Mouse (Mus musculus) frontal cortex, postnatal 25 days (tissue): ENCODE data around the gene Fate1.
A peak's percentile ranks its signal among the peaks of the same experiment; 100 is the strongest.
"Not testable (repeated sequence)": the region's sequence is repeated elsewhere in the genome, so short reads cannot be mapped to it uniquely, and the experiment has no call there.

Experiments
- DNase-seq, 2 experiments: peaks; one replicate each; pipeline ENCODE4 v3.0.0; 2022; ENCODE audit warnings: low spot score in 2 of 2

Gene Fate1

DNA sequence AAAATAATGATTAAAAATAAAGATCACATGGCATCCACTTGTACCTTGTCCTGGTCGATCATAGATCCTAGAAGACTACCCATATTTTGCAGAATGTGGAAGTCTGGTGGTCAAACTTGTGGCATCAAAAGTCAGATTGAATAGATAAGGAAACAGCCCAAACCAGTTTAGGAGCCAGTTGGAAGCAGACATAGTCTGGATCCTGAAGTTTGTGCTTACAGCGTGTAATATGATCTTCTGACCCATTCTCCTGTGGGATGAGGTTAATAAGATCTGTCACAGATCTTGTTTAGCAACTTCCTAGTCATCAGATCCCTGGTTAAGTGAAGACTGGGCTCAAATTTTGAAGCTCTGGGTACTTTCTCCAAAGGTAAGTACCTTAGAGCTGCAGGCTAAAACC is at the start of gene Fate1:
TSS of gene Fate1 (plus strand) at position 301 of the 400 bp plus-strand sequence.
- no peak for DNase-seq

DNA sequence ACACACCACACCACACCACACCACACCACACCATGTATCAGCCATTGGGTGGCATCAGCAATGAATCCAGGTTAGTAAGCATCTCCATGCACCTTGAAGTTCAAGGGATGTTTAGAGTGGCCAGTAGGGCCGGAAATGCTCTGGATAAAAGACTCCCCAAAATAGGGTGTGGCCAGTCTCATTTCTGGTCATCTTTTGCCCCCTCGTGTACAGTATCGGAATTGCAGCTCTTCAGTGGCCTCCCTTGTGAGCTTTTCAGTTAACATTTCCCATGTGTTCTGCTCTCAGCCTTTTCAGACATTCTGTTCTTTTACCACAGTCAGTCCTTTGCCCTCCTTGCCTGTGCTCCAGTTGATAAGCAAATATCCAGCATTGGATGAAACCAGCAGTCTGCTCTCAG is 26.2 kb upstream of the Fate1 start:
- DNase-seq = peak; percentile 22 to 35

DNA sequence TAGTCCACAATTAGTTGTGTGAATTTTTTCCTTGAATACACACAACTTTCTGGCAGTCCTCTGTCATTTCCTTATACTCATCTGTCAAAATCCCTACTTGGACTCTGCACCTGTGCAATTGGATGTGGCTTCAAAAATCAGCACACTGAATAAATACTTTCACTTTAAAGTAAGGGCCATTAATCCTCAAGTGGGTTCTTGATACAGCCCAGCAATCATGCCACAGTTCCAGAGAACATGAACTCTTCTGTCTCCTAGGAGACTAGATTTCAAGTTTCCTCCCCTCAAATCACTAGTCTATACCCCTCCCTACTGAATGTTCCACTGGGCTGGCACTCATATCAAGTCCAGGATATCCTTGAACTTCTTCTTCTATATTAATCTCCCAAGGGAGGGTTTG is 14.4 kb upstream of the Fate1 start:
- no peak for DNase-seq

DNA sequence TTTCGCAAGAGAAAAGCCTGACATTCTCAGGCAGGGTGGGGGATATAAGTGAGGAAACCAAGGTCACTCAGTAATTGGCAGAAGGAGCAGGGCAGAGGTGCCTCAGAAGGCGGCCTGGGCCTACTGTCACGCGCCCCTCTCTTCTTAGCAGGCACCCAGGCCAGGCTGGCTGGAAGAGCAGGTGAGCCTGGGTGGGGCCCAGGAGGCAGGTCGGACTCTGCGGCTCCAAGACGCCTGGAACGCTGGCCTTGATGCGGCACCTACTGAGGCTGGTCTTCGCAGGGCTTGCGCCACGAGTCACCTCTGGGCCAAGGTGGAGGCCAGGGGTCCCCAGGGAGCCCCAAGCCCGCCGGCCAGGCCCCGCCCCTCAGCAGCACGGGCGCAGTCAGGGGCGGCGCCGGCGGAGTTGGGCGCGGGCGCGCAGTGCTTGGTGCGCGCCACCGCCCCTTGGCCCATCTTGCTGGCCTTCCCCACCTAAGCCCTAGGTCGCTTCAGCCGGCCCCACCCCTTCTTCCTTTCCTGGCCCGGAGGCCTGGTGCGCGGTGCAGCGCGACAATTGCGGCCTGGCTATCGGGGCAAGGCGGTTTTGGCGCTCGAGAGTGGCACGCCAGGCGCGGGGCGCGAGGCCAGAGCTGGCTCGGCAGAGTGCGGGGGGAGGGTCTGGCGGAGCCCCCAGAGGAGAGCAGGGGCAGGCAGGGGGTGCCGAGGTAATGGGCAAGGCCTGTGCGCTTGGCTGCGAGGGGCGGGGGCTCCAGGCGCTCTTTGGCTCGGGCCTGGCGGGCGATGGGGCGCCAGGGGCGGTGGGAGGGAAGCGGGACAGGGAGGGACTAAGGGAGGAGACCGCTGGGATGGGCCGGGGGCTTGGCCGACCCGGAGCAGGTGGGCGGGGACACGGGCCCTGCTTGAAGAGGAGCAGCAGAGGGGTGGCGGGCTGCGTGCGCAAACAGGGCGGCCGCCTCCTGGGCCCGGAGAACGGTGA is 10.4 kb upstream of the Fate1 start, which contains the start of gene Prrg3:
TSS of gene Prrg3 (plus strand) at position 552 of the 979 bp plus-strand sequence.
- peak in 1 of 2 experiments; percentile 3 for DNase-seq

DNA sequence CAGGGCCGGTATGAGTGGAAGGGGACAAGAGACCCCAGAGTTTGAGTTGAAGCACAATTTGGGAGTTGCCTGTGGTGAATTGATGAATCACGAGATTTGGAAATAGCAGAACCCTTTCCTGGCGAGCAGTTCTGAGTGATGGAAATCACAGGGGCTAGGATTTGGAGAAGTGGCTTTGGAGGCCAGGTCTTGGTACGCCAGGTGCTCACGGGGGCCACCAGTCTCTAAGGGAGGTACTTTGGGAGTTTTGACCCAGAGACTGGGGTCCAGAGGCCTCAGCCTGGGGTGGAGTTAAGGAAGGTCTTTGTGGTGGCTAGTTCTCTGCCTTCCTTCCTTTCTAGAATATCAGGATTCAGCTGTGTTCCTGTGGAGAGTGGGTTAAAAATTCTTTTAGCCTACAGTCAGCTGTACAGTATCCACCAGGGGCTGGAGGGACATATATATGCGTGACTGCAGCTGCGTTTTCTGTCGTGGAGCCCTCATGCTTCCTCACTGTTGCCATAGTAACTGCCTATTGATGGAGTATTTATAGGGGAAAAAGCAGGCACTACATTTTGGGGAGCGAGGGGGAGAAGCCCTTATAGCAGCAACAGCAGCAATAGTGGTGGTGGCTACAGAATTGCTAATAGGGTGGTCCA is 9.4 kb upstream of the Fate1 start:
- peak in 1 of 2 experiments; percentile 3 for DNase-seq

DNA sequence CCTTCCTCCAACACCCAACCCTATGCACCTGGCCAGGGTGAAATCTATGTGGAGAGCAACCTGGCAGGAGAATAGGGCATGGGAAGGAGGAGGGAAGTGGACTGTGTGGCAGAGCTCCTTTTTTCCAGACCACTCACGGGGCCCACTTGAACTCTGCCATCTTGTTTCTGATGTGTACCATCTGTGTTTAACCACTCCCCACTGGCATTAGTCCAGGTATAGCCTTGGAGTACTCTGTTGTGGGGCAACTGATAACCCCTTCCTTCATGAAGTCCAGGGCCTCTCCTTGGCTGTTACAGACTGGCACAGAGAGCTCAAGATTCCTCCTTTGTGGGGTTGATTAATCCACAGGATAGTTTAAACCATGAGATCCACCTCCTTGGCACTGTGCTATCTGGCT is 4.6 kb upstream of the Fate1 start:
- DNase-seq = no peak

DNA sequence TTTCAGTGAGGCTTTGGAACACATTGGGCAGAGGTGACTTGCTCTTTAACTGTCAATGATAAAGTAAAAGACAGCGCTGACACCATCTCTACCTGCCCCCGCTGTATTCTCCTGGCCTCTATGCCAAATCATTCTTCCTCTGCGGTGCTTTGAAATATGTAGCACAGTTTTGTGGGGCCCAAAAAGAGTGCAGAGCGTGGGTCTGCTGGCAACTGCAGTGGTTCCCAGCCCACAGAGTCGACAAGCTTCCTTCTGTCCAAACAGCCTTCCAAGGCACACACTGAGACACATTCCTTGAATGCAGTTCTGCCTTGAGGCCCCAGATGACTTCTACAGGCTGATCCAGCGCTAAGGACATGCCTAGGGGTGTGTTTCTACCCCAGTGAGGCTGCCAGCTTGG is 4.0 kb upstream of the Fate1 start:
- peak in 1 of 2 experiments; percentile 3 for DNase-seq

DNA sequence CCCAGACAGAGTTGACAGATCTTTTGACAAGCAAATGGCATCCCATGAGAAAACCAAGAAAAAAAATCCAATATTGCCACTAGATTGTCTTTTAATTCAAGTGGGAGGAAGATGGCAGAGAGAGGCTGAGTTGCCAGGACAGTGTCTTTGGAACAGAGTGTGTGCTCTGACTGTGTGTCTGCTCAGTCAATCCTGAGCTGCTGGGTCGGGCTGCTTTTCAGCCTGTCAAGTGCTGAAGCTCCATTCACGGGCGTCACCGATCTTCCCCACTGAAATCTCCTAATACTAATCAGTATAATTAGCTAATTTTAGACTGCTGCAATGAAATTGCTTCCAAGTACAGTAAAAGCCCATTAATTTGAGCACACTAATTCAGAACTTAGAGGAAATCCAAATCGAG is 1.5 kb upstream of the Fate1 start:
- DNase-seq = no peak

DNA sequence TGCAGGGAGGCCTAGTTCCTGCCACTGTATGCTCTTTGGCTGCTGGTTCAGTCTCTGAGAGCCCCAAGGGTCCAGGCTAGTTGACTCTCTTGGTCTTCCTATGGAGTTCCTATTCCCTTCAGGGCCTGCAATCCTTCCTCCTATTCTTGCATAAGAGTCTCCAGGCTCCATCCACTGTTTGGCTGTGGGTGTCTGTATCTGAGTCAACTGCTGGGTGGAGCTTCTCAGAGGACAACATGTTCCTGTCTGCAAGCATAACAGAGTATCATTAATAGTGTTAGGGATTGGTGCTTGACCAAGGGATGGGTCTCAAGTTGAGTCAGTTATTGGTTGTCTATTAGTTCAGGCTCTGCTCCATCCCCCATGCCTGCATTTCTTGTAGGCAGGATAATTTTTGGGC is 4.9 kb downstream of the Fate1 start:
- DNase-seq = not testable (repeated sequence)

DNA sequence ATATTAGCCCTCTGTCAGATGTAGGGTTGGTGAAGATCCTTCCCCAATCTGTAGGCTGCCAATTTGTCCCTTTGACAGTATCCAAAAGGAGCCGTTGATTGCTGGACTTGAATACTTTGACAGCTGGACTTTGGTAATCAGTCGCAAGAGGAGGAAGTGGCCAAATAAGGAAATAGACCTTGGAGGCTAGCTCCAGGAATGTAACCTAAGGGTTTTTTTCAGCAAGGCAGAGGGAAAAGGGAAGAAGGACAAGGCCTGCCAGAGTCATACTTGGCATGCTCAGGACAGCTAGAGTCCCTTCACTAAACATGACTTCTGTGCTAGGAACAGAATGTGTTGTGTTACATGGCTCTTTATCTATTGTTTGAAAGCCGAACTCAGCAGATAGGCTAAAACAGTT is 7.7 kb downstream of the Fate1 start:
- DNase-seq = no peak

DNA sequence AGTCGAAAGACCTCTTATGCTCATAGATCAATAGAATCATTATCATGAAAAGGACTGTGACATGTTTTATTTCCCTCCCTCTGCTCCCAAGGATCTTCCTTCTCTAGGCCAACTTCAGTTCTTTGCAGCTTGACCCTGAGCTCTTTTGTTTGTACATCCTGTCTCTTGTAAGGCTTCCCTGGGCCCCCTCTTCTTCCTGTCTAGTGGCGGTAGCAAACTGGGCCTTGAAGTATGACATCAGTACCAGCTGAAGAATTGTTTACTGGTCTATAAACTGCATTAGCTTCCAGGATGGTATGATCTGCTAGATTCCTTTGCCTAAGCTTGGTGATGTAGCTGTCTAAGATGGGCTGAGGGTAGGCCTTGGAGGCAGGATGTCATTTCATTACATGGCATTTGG is 8.5 kb downstream of the Fate1 start:
- no peak for DNase-seq

DNA sequence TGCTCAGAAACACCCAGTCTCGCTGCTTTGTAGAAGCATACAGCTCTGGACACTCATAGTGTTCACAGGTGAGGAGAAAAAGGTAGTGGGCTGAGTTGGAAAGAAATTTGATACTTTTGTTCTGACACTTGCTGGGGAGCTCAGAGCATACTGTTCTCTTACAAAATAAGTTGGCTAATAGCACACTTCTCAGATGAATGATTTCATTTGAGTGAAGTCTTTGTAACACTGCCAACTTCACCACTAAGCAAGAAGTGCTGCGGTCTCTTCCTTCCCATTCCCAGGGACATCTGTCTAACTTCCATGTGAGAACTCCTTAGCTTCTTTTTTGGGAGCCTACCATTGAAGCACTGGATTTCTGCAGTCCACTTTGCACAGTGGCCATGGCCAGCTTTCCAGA is 10.4 kb downstream of the Fate1 start:
- DNase-seq = no peak

DNA sequence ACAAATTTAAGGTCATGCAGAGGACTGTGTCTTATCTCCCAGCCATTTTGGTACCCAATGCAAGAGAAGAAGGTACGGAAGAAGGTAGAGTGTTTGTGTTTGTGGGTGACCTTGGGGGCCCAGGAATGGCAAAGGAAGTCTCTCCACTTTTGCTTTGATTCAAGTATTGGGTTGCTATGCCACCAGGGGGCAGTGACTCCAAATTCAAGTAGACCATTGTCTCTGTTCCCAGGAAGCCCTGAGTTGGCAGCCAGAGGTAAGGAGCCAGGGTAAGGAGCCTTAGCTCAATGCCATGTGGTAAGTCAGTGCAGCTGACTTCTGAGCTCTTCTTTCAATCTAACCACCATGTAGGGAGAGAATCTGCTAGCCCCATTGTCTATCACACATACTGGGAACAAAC is 11.0 kb downstream of the Fate1 start:
- no peak for DNase-seq

DNA sequence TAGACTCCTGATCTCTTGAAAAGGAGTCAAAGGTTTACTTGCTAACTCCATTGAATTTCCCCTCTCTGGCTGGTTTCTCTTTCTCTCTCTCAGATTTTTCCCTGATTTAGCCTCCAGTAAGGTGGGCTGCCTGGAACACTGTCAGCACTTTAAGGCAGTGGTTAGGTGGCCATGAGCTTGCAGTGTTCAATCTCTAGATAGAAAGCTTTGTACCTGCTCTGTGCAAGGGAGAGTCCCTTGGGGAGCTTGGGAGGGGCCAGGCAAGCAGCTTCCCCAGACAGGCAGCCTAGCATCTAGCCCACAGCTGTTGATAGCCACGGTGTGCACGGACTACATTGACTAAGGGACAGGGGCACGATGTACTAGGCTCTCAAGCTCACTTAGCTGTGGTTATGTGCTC is 18.8 kb downstream of the Fate1 start, which contains the start of gene Cnga2:
TSS of gene Cnga2 (plus strand) at position 301 of the 400 bp plus-strand sequence.
- no peak for DNase-seq

DNA sequence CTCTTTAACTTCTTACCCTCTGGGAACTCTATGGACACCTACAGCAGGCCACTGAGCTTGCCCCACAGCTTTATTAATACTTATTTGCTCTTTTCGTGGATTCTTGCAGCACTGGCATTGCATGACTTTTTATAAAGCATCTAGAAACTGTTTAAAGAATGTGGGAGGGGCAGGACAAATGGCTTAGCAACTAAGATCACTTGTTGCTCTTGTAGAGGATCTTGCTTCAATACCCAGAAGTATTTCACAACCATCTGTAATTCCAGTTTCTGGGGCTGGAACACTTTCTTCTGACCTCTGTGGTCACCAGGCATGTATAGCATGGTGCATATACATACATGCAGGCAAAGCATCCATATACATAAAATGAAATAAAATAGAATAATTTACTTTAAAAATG is 23.2 kb downstream of the Fate1 start:
- no peak for DNase-seq

DNA sequence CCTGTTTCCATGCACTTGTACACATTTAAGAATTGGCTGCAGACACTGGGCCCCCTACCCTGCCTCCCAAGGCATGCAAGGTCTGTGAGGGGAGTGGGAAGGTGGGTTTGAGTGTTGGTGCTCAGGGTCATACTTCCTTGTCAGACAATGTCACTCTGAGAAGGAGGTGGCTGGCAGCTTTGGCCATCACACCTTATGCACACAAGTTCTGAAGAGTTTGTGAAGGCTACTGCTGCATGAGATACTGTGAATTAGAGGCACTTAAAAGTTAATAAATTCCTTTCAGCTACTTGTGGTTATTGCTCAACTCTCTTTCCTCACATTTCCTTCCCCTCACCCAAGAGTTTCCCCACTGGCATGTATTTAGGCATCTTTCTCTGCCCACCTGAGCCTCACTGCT is 37.1 kb downstream of the Fate1 start:
- DNase-seq = no peak

DNA sequence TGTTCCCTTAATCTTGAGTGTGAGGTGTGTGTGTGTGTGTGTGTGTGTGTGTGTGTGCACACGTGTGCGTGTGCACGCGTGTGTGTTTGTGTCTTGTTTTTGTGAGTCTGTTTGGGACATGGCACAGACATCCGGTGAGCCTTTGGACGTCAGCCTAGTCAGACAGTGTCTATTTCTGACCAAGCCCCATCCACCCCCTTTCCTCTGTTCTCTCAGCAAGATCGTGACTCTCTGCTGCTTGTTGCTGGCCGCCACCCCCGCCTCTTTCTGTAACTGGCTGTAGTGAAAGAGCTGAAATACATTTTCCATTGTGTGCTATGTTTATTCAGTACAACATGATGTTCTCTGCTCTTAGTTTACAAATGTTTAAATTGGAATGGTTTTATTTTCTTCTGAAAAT is 39.5 kb downstream of the Fate1 start:
- DNase-seq = no peak

DNA sequence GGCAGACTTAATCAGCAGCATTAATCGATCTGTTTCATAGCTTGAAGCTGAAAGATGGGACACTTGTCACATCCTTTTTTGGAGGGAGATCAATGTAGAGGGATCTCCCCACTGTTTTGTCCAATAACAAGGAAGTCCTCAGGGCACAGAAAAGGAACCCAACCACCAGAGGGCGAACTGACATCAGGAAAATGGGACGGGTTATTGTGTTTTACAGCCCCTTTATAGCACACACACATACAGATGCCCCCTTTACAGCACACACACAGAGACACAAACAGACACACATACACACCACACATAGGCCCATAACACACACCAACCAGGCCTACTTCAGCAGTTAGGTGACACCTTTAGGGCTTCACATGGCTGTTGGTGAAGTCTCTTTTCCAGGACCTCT is 40.0 kb downstream of the Fate1 start:
- DNase-seq = peak in 1 of 2 experiments; percentile 20

DNA sequence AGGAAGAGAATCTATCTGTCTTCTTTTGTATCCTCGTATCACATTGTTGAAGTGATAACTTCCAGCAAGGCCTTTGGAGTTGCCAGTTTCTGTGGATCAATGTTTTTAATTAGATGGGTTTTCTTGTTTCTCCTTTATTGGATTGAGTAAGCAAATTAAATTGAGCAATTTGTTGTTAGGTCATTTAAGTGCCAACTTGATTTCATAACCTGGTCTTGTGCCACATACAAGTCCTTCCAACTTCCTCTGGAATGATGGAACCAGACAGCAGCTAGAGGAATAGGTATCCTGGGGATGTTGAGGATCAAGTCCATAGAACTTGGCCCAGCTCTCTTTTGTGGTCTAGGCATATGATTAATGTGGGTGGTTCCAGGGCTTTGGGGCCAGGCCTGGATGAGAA is 49.5 kb downstream of the Fate1 start:
- no peak for DNase-seq

DNA sequence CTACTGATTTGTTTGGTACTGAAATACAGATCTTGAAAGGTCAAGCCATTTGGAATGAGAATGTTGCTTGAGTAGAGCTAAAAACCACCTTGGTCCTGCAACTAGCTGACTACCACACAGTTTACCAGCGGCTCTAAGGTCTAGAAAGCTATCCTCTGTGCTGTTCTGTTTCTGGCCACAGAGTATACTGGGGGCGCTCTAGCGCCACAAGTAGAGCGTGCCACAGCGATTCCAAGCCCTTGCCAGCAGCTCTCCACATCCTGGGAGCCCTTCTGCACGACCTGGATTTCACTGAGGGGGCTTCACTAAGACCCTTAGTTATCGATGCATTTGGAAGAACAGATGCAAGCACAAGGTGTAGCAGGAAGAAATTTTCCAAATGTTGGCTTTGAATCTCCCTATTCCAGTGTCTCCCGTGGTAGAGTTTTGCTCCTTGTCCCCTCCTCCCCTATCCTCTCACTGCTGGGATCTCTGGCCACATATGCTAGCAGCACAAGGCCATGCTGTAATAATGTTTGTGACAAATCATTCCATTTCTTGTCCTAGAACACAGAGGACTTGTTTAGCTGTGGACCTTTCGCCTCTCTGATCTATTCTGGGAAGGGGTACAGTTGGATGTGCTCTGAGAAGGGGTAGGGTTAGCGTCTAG is 50.1 kb downstream of the Fate1 start:
- DNase-seq = peak in 1 of 2 experiments; percentile 14

DNA sequence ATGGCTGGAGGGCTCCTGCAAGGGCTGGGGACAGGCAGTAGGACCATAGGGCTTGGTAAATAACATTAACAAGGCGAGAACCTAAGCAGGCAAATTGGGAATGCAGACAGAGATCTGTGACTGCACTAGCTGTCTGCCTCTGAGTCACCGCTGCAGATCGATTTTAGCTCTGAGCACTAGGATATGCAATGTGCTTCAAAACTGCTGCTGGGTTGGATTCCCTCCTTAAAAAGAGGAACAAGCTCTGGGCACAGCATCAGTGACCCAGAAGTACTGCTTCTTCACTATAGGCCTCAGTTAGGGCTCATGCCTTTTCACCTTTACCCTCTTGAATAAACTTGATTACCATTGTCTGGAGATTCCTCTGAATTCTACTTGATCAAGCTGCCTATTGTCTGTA is 50.8 kb downstream of the Fate1 start:
- DNase-seq = no peak
